In the genomic region with DNA sequence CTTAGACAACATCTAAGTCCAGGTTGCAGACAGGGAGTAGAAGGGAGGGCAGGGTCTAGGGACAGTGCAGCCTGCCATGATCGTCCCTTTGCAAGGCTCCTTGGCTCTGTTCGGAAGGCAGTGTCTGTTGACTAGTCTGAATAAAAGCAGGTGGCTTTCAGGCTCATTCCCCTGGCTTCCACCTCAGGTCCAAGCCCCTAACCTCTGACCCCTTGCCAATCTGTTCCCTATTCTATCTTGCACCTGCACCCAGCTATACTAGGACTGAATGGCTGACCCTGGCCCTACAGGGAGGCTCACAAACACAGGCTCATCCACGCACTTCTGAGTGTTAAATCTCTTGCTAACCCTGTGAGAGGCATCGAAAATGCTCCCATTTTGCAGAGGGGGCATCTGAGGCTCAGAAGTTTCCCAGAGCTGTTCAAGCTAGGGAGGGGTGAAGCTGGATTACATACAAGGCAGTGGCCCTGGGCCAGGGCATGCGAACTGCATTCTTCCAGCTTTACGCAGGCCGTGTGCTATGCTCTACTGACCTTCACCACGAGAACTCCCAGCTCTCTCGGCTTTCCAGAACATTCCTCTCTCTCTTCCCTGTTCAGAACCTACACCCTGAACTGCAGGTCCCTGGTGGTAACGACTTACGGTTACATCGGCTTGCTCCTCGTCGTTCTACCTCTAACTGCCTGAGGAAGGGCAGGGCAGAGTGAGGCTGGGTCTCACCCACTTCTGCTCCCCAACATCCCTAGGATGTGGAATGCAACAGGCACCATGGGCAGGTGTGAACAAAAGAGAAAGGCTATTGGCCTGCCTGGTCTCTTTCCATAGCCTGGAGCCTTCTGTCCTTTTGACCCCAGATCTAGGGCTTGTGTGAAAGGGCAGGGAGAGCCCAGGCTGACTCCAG, we compare ENCODE assay signal across 9 mouse cellular contexts. TPM values are rescaled to one million over a fixed set of nuclear protein-coding genes. Genes with fewer than 3 reads are reported as not detected.
DNase-seq lines count a peak whose midpoint lies in the region; ATAC-seq and TF ChIP-seq lines count a peak whose summit lies in the region.
"Had no signal": no experiment of that assay in that cellular context is flagged by ENCODE, and none has a peak within 500 bp of the region (broad histone marks: within the 10 kb centered on the region; RNA-seq: fewer than 3 reads in every experiment).

No protein-coding gene starts in this region.

- H3K27ac ChIP-seq in hindbrain, embryonic 10.5 days, result peak overlapping the region; percentile 69; the same call in 1 of the 2 replicates
- H3K27ac ChIP-seq in hindbrain, embryonic 14.5 days, result no peak overlapping the region
- peak overlapping the region; percentile 50; the same call in 1 of the 2 replicates for H3K27ac ChIP-seq in bone marrow, adult 2 months (ENCODE audit: control insufficient read depth, insufficient read depth, low read depth, low read length, poor library complexity)
- H3K27ac ChIP-seq in heart, embryonic 12.5 days (ENCODE audit: poor library complexity, severe bottlenecking), result peak overlapping the region; percentile 72

- ATAC-seq in hindbrain, embryonic 14.5 days (ENCODE audit: low FRiP score), result no peak
- no peak for ATAC-seq in heart, embryonic 12.5 days (ENCODE audit: insufficient number of reproducible peaks, low FRiP score)
- ATAC-seq in erythroid progenitor cell, adult 5-6 weeks (replicated peaks; ENCODE audit: low FRiP score, poor library complexity, severe bottlenecking), result no peak

- no peak overlapping the region for H3K4me3 ChIP-seq in hindbrain, embryonic 10.5 days
- no peak overlapping the region for H3K4me3 ChIP-seq in hindbrain, embryonic 14.5 days (replicated peaks; ENCODE audit: low read length)
- no peak overlapping the region for H3K4me3 ChIP-seq in bone marrow, adult 2 months (replicated peaks; ENCODE audit: control insufficient read depth, low read depth, low read length)
- no peak overlapping the region for H3K4me3 ChIP-seq in heart, embryonic 12.5 days
- H3K4me3 ChIP-seq: erythroblast, embryonic 14.5 days had no signal

- no peak for TF ChIP-seq CTCF in bone marrow, adult 2 months (IDR thresholded peaks at IDR 0.05; ENCODE audit: control insufficient read depth, insufficient read depth, low read length)

- no peak for TF ChIP-seq POLR2A in bone marrow, adult 2 months (IDR thresholded peaks at IDR 0.05; ENCODE audit: borderline replicate concordance, control insufficient read depth, low read depth, low read length)

- no peak overlapping the region for H3K9ac ChIP-seq in hindbrain, embryonic 14.5 days
- peak overlapping the region; percentile 23; the same call in 1 of the 2 replicates for H3K9ac ChIP-seq in heart, embryonic 12.5 days

- peaks cover 58% of the 10 kb centered on the region for H3K36me3 ChIP-seq in hindbrain, embryonic 10.5 days
- peaks cover 16% of the 10 kb centered on the region for H3K36me3 ChIP-seq in hindbrain, embryonic 14.5 days (replicated peaks; ENCODE audit: control insufficient read depth, insufficient read depth)
- H3K36me3 ChIP-seq in heart, embryonic 12.5 days, result peaks cover 4% of the 10 kb centered on the region

- no peak overlapping the region for H3K4me2 ChIP-seq in hindbrain, embryonic 14.5 days (replicated peaks)
- H3K4me2 ChIP-seq in heart, embryonic 12.5 days, result peak overlapping the region; percentile 14; the same call in 1 of the 2 replicates

- H3K27me3 ChIP-seq in hindbrain, embryonic 10.5 days (ENCODE audit: insufficient read depth, poor library complexity, severe bottlenecking), result no peaks in the 10 kb centered on the region
- H3K27me3 ChIP-seq in hindbrain, embryonic 14.5 days (ENCODE audit: control insufficient read depth, insufficient read depth, low read length), result no peaks in the 10 kb centered on the region
- H3K27me3 ChIP-seq in heart, embryonic 12.5 days (replicated peaks), result no peaks in the 10 kb centered on the region

- no peak for DNase-seq in hindbrain, embryonic 10.5 days (ENCODE audit: low spot score)
- no peak for DNase-seq in hindbrain, embryonic 14.5 days (ENCODE audit: low spot score)
- peak; percentile 55 to 74 for DNase-seq in kidney, postnatal 4 days
- DNase-seq in right cerebral cortex, postnatal 25 days, result no peak
- no peak for DNase-seq in right cerebral cortex, postnatal 14 days

- WGBS in hindbrain, embryonic 10.5 days, result 85% methylated on average over 14 of the region's 14 CpGs
- WGBS in hindbrain, embryonic 14.5 days, result 77% methylated on average over 14 of the region's 14 CpGs
- 86% methylated on average over 14 of the region's 14 CpGs for WGBS in bone marrow, adult 2 months
- 76% methylated on average over 14 of the region's 14 CpGs for WGBS in heart, embryonic 12.5 days

- peaks cover 74% of the 10 kb centered on the region for H3K4me1 ChIP-seq in hindbrain, embryonic 10.5 days (replicated peaks)
- H3K4me1 ChIP-seq in hindbrain, embryonic 14.5 days (replicated peaks; ENCODE audit: control insufficient read depth, insufficient read depth, low read length), result peaks cover 68% of the 10 kb centered on the region
- H3K4me1 ChIP-seq in bone marrow, adult 2 months (ENCODE audit: control insufficient read depth, insufficient read depth, low read length), result peaks cover 5% of the 10 kb centered on the region; the same call in 1 of the 2 replicates
- H3K4me1 ChIP-seq in heart, embryonic 12.5 days (replicated peaks), result peaks cover 71% of the 10 kb centered on the region

- no peaks in the 10 kb centered on the region for H3K9me3 ChIP-seq in hindbrain, embryonic 10.5 days
- no peaks in the 10 kb centered on the region for H3K9me3 ChIP-seq in hindbrain, embryonic 14.5 days (ENCODE audit: control insufficient read depth, low read length)
- no peaks in the 10 kb centered on the region for H3K9me3 ChIP-seq in heart, embryonic 12.5 days (replicated peaks)

RNA-seq across cellular contexts. Expression of gene Soga1, which starts 13.8 kb away (rescaled TPM):
- polyA plus RNA-seq in hindbrain, embryonic 10.5 days (2016; fragmentation: Nextera tagmentation; extraction: Ambion mirVana), result 3.7 and 4.0 TPM in 2 replicates
- polyA plus RNA-seq in hindbrain, embryonic 14.5 days (2014; fragmentation: Nextera tagmentation; extraction: Ambion mirVana), result 9.5 and 9.7 TPM in 2 replicates
- polyA plus RNA-seq in bone marrow, adult 2 months (2011; ENCODE audit: insufficient read depth, insufficient read length, low replicate concordance, missing spikeins), result 3.0 and 5.0 TPM in 2 replicates
- polyA plus RNA-seq in heart, embryonic 12.5 days (2016; fragmentation: Nextera tagmentation; extraction: Ambion mirVana), result 4.5 and 5.2 TPM in 2 replicates
- total RNA-seq in erythroid progenitor cell, adult 5-6 weeks (2015; ENCODE audit: low replicate concordance), result 0.36 and 0.42 TPM in 2 replicates
- 2.8 and 3.6 TPM in 2 replicates for total RNA-seq in erythroid progenitor cell, adult 5-6 weeks (2017; ENCODE audit: low replicate concordance)

RNA-seq across cellular contexts. Expression of gene Tldc2, which starts 21.6 kb away (rescaled TPM):
- not detected in 2 replicates for polyA plus RNA-seq in hindbrain, embryonic 10.5 days (2016; fragmentation: Nextera tagmentation; extraction: Ambion mirVana)
- polyA plus RNA-seq in hindbrain, embryonic 14.5 days (2014; fragmentation: Nextera tagmentation; extraction: Ambion mirVana), result not detected in 2 replicates
- not detected in 2 replicates for polyA plus RNA-seq in bone marrow, adult 2 months (2011; ENCODE audit: insufficient read depth, insufficient read length, low replicate concordance, missing spikeins)
- polyA plus RNA-seq in heart, embryonic 12.5 days (2016; fragmentation: Nextera tagmentation; extraction: Ambion mirVana), result not detected in 2 replicates
- total RNA-seq in erythroid progenitor cell, adult 5-6 weeks (2015; ENCODE audit: low replicate concordance), result not detected in 2 replicates
- not detected in 2 replicates for total RNA-seq in erythroid progenitor cell, adult 5-6 weeks (2017; ENCODE audit: low replicate concordance)
- polyA plus RNA-seq: erythroblast, embryonic 14.5 days had no signal

RNA-seq across cellular contexts. Expression of gene Dsn1, which starts 58.3 kb away (rescaled TPM):
- 44.1 and 51.2 TPM in 2 replicates for polyA plus RNA-seq in hindbrain, embryonic 10.5 days (2016; fragmentation: Nextera tagmentation; extraction: Ambion mirVana)
- 11.3 and 11.9 TPM in 2 replicates for polyA plus RNA-seq in hindbrain, embryonic 14.5 days (2014; fragmentation: Nextera tagmentation; extraction: Ambion mirVana)
- 13.9 and 17.2 TPM in 2 replicates for polyA plus RNA-seq in bone marrow, adult 2 months (2011; ENCODE audit: insufficient read depth, insufficient read length, low replicate concordance, missing spikeins)
- polyA plus RNA-seq in heart, embryonic 12.5 days (2016; fragmentation: Nextera tagmentation; extraction: Ambion mirVana), result 39.1 and 41.0 TPM in 2 replicates
- total RNA-seq in erythroid progenitor cell, adult 5-6 weeks (2015; ENCODE audit: low replicate concordance), result 56.9 and 59.5 TPM in 2 replicates
- 62.4 and 101 TPM in 2 replicates for total RNA-seq in erythroid progenitor cell, adult 5-6 weeks (2017; ENCODE audit: low replicate concordance)

Comparison
In these comparisons a context has a peak if more than half of its experiments do, and no peak if none do; other contexts are left out.
1. DNase-seq: peak in kidney, postnatal 4 days (2 of 2); none in hindbrain, embryonic 10.5 days (single experiment), hindbrain, embryonic 14.5 days (single experiment), right cerebral cortex, postnatal 25 days (single experiment) and right cerebral cortex, postnatal 14 days (single experiment).